Mouse (Mus musculus): Measurements from ENCODE around the gene Dynlt1f. TPM values are rescaled to one million over a fixed set of nuclear protein-coding genes. Genes with fewer than 3 reads are reported as not detected.
"Not testable (repeated sequence)": the region's sequence is repeated elsewhere in the genome, so short reads cannot be mapped to it uniquely, and the experiment has no call there.

The Dynlt1f gene
- total RNA-seq (2021) = 10 to 100 TPM; 41.3 to 45.1 TPM
- long read RNA-seq, experiment 1, transcript Dynlt1f-201 (5 exons, 771 nt) = major isoform, 6 of 11 reads
- long read RNA-seq, experiment 1, partial matches to known transcripts = 1 of 11 reads
- long read RNA-seq, experiment 1, other reads (novel, unspliced or antisense) = 4 of 11 reads
- long read RNA-seq, experiment 2, partial matches to known transcripts = 3 of 10 reads
- long read RNA-seq, experiment 2, other reads (novel, unspliced or antisense) = 3 of 10 reads

- peak; percentile 80 for DNase-seq (ENCODE audit: low spot score)
Measured at GRCm38 (mm10) chr17:6655567-6656281, at the start of gene Dynlt1f. Gene Dynlt1f (minus strand): TSS chr17:6655900.

GRCm38 (mm10) chr17:6703381-6704270 lies 47.9 kb upstream of the Dynlt1f start:
- not testable (repeated sequence) for DNase-seq (ENCODE audit: low spot score)

GRCm38 (mm10) chr17:6702625-6703221 lies 47.0 kb upstream of the Dynlt1f start:
- not testable (repeated sequence) for DNase-seq (ENCODE audit: low spot score)

GRCm38 (mm10) chr17:6700077-6700476 lies 44.4 kb upstream of the Dynlt1f start:
- not testable (repeated sequence) for DNase-seq (ENCODE audit: low spot score)

GRCm38 (mm10) chr17:6699502-6699901 lies 43.8 kb upstream of the Dynlt1f start:
- DNase-seq (ENCODE audit: low spot score) = not testable (repeated sequence)

- peak; percentile 59 for DNase-seq (ENCODE audit: low spot score)
Measured at GRCm38 (mm10) chr17:6697224-6697775, 41.6 kb upstream of the Dynlt1f start.

GRCm38 (mm10) chr17:6696521-6696920 lies 40.8 kb upstream of the Dynlt1f start:
- DNase-seq (ENCODE audit: low spot score) = not testable (repeated sequence)

GRCm38 (mm10) chr17:6695712-6696111 lies 40.0 kb upstream of the Dynlt1f start:
- DNase-seq (ENCODE audit: low spot score) = not testable (repeated sequence)

- DNase-seq (ENCODE audit: low spot score) = peak; percentile 92
Measured at GRCm38 (mm10) chr17:6691596-6691995, 35.9 kb upstream of the Dynlt1f start.

- not testable (repeated sequence) for DNase-seq (ENCODE audit: low spot score)
Measured at GRCm38 (mm10) chr17:6689344-6689743, 33.6 kb upstream of the Dynlt1f start.

GRCm38 (mm10) chr17:6686299-6686971 lies 30.7 kb upstream of the Dynlt1f start:
- DNase-seq (ENCODE audit: low spot score) = not testable (repeated sequence)

- DNase-seq (ENCODE audit: low spot score) = not testable (repeated sequence)
Measured at GRCm38 (mm10) chr17:6685288-6685818, 29.7 kb upstream of the Dynlt1f start.

- DNase-seq (ENCODE audit: low spot score) = not testable (repeated sequence)
Measured at GRCm38 (mm10) chr17:6684464-6685287, 29.0 kb upstream of the Dynlt1f start.

- not testable (repeated sequence) for DNase-seq (ENCODE audit: low spot score)
Measured at GRCm38 (mm10) chr17:6683702-6684101, 28.0 kb upstream of the Dynlt1f start.

GRCm38 (mm10) chr17:6681721-6682120 lies 26.0 kb upstream of the Dynlt1f start:
- not testable (repeated sequence) for DNase-seq (ENCODE audit: low spot score)

- DNase-seq (ENCODE audit: low spot score) = not testable (repeated sequence)
Measured at GRCm38 (mm10) chr17:6678063-6678462, 22.4 kb upstream of the Dynlt1f start.

GRCm38 (mm10) chr17:6674297-6674696 lies 18.6 kb upstream of the Dynlt1f start:
- DNase-seq (ENCODE audit: low spot score) = not testable (repeated sequence)

- not testable (repeated sequence) for DNase-seq (ENCODE audit: low spot score)
Measured at GRCm38 (mm10) chr17:6668522-6668921, 12.8 kb upstream of the Dynlt1f start.

- not testable (repeated sequence) for DNase-seq (ENCODE audit: low spot score)
Measured at GRCm38 (mm10) chr17:6665389-6665788, 9.7 kb upstream of the Dynlt1f start.
